Mouse (Mus musculus) lung, adult 2 months (tissue): ENCODE results near the gene Pcgf1.

ENCODE experiments used
- CTCF ChIP-seq: fragments of 200-500 bp; IDR thresholded peaks from 2 replicates; pipeline ENCODE4 v1.5.1; 2011; ENCODE audit warnings: mild to moderate bottlenecking, low read length, control low read depth; ENCODE audit not compliant: insufficient read depth
- POLR2A ChIP-seq: fragments of 200-500 bp; IDR thresholded peaks from 2 replicates; pipeline ENCODE4 v1.6.1; 2011; ENCODE audit warnings: low read depth, mild to moderate bottlenecking, control low read depth, low read length, borderline replicate concordance; ENCODE audit errors: extremely low read depth

- TF ChIP-seq CTCF (no peak), POLR2A (no peak)
Observed at GRCm38 (mm10) chr6:83065995-83066394, 11.7 kb upstream of the Pcgf1 start.
